Mouse (Mus musculus) c-Kit-positive CD71-positive TER-119-positive erythroid progenitor cells, embryonic 14.5 days (primary cell): Measurements from ENCODE around the gene B230307C23Rik.
"Not testable (repeated sequence)": the region's sequence is repeated elsewhere in the genome, so short reads cannot be mapped to it uniquely, and the experiment has no call there.

Experiments
- DNase-seq: peaks from one replicate; pipeline ENCODE4 v3.0.0-alpha.2; 2013; ENCODE audit warnings: low spot score

Gene B230307C23Rik

DNA sequence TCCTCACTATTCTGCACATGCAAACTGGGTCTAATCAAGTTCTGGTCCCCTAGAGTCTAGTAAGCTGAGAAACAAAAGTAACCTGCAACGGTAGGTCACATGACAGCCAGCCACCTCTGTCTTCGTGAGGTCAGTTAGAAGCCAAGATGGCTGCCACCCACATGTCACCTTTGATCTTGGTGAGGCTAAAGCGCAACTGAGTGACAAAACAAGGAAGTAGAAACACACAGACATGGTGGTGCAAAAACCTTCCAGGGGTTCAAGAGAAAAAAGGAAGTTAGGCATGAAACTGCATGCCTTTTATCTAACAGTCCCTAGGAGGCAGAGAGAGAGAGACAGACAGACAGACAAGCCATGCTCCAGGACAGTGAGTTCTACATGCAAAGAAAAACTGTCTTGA is 25.0 kb downstream of the B230307C23Rik start:
- no peak for DNase-seq

DNA sequence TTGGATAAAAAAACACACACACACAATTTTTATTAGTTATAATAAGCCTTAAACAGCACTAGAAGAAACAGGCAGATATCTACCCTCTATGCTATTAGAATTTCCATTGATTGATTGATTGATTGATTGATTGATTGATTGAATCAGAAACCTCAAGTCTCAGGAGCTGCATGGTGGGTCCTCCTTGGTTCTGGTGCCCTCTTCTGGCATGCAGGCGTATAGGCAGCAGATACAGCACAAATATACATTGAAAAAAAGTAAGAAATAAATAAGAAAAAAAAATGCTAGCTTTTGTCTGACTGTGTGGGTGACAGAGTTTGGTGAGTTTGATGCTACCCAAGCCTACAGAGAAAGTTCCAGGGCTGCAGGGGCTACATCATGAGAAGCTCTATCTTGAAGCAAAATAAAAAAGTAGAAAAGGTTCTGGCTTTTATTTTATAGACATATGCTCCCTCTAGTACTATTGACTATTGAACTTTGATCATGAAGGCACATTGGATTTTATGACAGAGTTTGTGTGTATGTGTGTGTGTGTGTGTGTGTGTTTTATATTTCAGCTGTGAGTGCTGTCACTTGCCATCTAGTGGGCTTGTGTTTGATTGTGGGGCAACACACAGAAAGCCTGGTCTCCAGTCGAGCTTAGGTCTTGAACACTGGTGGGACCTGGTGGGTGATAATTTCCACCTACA is 25.7 kb downstream of the B230307C23Rik start:
- peak; percentile 78 for DNase-seq

DNA sequence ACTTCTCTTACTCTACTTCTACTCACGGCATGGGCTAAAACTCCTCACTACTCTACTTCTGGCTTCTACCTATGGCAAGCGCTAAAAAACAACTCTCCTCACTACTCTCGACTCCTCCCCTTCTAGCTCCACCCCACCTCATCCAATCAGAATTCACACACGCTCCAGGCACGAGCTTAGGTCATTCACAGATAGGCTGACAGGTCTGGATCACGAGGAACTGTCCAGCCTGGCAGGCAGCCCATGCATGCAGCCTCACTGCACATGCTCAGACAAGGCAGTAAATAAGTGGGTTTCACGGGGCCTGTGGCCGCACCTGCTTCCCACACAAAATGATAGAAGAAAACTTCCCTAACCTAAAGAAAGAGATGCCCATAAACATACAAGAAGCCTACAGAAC is 29.1 kb downstream of the B230307C23Rik start:
- DNase-seq = not testable (repeated sequence)

DNA sequence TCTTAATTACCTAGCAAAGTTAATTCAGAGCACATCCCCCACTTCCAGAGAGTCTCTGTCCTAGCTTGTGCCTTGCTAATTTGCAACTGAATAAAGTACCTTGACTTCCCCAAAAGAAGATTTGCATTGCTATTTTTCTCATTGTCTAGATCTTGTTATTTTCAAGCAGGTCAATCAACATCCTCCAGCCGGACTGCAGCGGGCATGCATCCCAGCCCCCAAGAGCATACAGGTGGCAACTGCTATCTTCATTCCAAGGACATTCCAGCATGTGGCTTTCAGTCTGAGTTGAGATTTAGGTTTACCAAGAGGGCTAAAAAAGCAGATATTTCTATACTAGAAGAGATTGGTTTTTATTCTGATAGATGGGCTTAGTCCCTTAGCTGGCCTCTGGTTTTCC is 37.9 kb downstream of the B230307C23Rik start:
- not testable (repeated sequence) for DNase-seq

DNA sequence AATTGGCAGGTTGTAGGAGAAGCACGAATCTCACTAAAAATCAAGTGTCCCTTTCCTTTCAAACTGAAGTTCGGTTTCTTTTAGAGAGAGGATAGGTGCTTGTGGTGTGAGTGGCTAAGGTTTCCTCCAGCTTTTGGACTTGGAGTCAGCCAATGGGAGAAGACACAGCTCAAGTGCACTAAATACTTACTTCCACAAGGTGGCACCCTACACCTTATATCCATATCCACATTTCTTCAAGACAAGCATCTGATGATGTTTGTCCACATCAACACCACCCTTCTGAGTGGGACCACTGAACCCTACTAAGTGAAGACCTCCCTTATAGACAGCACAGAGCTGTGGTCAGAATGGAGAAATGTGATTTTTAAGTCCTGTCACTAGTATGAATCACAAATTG is 44.6 kb downstream of the B230307C23Rik start:
- peak; percentile 29 for DNase-seq

DNA sequence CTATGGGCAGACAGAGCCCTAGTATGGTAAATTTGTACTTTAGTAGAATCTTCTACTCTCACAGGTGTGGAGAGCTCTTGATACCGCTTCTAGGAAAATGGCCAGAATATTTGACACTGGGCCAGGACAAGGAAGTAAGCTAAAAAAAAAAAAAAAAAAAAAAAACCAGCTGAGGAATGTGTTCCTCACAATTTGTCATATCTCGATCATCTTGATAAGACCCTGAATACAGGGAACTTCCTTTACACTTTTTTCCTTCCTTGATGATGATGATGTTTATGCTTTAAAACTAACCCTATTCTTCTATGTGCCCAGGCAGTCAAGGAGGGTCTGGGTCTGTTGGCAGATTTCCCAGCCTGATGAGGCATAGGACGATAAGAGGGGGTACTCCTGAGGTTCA is 82.3 kb downstream of the B230307C23Rik start:
- DNase-seq = not testable (repeated sequence)

DNA sequence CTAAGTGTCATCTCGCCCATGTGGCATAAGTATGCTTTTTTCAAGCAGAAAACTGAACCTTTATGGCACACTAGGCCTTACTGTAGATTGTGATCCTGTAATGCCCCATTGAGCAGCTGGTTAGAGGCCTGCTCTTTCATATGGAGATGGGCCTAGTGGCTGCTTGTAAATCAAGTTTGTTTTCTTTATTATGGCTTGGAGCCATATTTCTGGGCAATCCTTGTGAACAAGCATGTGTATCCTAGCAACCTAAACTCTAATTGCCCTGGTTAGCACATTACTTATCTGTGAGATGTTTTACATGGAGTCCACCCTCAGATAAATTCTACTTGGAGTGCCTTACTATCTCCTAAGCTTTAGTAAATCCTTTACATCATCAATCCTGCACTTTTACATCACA is 84.0 kb downstream of the B230307C23Rik start:
- DNase-seq = peak; percentile 4
